Mouse (Mus musculus) kidney, embryonic 15.5 days (tissue): ENCODE measurements around the gene Iqcd. TPM values are rescaled to one million over a fixed set of nuclear protein-coding genes. Genes with fewer than 3 reads are reported as not detected.
A peak's percentile ranks its signal among the peaks of the same experiment; 100 is the strongest.

Experiments used
- ATAC-seq: fragments of 200-750 bp; cut with Nextera tagmentation; replicated peaks from 2 replicates; pipeline ENCODE4 v1.8.0; 2017; ENCODE audit warnings: moderate TSS enrichment; ENCODE audit not compliant: low FRiP score
- H3K27ac ChIP-seq: fragments of 300-500 bp; sonication (generic); 2 replicates; pipeline ENCODE4 v1.5.1; 2015; ENCODE audit warnings: mild to moderate bottlenecking, inconsistent platforms
- H3K27me3 ChIP-seq: fragments of 300-500 bp; sonication (generic); 2 replicates; pipeline ENCODE4 v1.6.1; 2015; ENCODE audit warnings: inconsistent platforms
- H3K36me3 ChIP-seq: fragments of 300-500 bp; sonication (generic); 2 replicates; pipeline ENCODE4 v1.6.1; 2015; ENCODE audit warnings: inconsistent platforms
- H3K4me1 ChIP-seq: fragments of 300-500 bp; sonication (generic); 2 replicates; pipeline ENCODE4 v1.6.1; 2015; ENCODE audit warnings: inconsistent platforms
- H3K4me2 ChIP-seq: fragments of 300-500 bp; sonication (generic); 2 replicates; pipeline ENCODE4 v1.6.1; 2015; ENCODE audit warnings: moderate library complexity, mild to moderate bottlenecking, inconsistent platforms
- H3K4me3 ChIP-seq: fragments of 300-500 bp; sonication (generic); replicated peaks from 2 replicates; pipeline ENCODE4 v1.5.1; 2015; ENCODE audit warnings: mild to moderate bottlenecking, inconsistent platforms
- H3K9ac ChIP-seq: fragments of 300-500 bp; sonication (generic); 2 replicates; pipeline ENCODE4 v1.6.1; 2015; ENCODE audit warnings: mild to moderate bottlenecking, inconsistent platforms
- H3K9me3 ChIP-seq: fragments of 300-500 bp; sonication (generic); replicated peaks from 2 replicates; pipeline ENCODE4 v1.6.1; 2016; ENCODE audit warnings: inconsistent platforms
- WGBS: fragments of 180-500 bp; shearing (Covaris S2); methylation state at CpG from one replicate; pipeline ENCODE4 v1.1.7; 2015; ENCODE audit warnings: mixed read lengths; 5-methylcytosine and 5-hydroxymethylcytosine counted together
- polyA plus RNA-seq: library from polyadenylated mRNA; unstranded; fragments of >200 nt; fragmentation: Nextera tagmentation; extraction: Ambion mirVana; gene quantifications from 2 replicates; pipeline ENCODE4 v1.2.1, GENCODE M21; 2015

Gene Iqcd
- polyA plus RNA-seq, 1 experiment from 2014 or later: 0.82 TPM

DNA sequence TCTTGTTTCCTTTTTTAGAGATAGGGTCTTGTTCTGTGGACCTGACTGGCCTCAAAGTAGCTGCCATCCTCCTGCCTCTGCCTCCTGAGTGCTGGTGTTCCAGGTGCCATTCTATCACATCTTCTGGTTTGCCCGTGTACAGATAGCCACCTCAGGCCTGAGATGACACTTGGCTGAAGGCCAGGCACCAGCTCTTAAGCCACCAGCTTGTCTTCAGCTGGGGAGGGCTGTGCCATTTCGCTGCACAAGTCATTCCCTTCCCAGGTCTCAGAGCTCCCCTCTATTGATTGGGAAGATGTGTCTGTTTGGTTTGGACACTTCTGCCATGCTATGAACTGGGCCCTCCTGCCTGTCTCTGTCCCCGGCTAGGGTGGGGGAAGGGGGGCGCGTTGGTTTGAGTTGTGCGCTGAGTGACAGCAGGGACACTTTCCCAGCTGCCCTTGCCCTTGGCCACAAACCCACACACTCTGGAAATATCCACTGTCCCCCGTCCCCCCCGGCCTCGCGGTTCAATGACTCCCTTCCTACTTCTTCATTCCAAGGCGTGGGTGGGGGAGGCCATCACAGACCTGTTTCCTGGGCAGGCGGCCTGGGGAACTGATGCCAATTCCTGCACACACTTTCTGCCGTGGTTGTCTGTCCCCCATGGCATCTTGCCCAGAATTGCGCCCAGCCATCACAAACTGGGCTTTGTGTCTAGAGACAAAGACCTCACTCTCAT lies 54.7 kb downstream of the Iqcd start:
- Histone ChIP-seq H3K27me3 (peaks cover 22% of the 10 kb centered on the region), H3K4me1 (peaks cover 16% of the 10 kb centered on the region), H3K4me2 (no peak overlapping the region), H3K4me3 (no peak overlapping the region), H3K27ac (no peak overlapping the region), H3K36me3 (no peaks in the 10 kb centered on the region), H3K9me3 (no peaks in the 10 kb centered on the region), H3K9ac (no peak overlapping the region)
- WGBS: 60% methylated on average over 14 of the region's 14 CpGs
- ATAC-seq: no peak

- Histone ChIP-seq H3K9ac (no peak overlapping the region), H3K4me1 (peaks cover 23% of the 10 kb centered on the region), H3K9me3 (no peaks in the 10 kb centered on the region), H3K36me3 (no peaks in the 10 kb centered on the region), H3K4me3 (no peak overlapping the region), H3K4me2 (no peak overlapping the region), H3K27ac (no peak overlapping the region), H3K27me3 (peaks cover 29% of the 10 kb centered on the region)
- WGBS: 69% methylated on average over 3 of the region's 3 CpGs
- no peak for ATAC-seq
Observed at GRCm38 (mm10) chr5:120644227-120644626, 55.4 kb downstream of the Iqcd start.

DNA sequence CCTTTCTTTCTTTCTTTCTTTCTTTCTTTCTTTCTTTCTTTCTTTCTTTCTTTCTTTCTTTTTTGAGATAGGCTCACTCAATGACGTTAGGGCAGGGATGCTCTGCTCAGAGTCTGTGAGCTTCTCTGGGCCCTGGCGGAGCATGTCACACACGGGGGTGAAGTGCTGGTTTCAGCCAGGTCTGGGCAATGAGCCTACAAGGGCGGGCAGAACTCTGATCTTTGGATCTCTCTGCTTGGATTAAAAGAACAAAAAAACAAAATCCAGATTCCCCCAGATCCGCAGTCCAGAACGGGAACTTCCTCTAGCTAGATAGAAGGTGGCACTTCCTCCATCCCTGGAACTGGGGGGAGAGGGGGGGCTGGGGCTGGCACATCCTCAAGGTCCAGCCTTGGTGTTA lies 57.0 kb downstream of the Iqcd start:
- no peaks in the 10 kb centered on the region for H3K36me3 ChIP-seq
- no peak overlapping the region for H3K9ac ChIP-seq
- whole genome bisulfite sequencing: 59% methylated on average over 6 of the region's 6 CpGs
- H3K4me1 ChIP-seq: peaks cover 28% of the 10 kb centered on the region
- no peaks in the 10 kb centered on the region for H3K9me3 ChIP-seq
- ATAC-seq: no peak
- no peak overlapping the region for H3K4me3 ChIP-seq
- H3K27me3 ChIP-seq: peaks cover 45% of the 10 kb centered on the region
- no peak overlapping the region for H3K4me2 ChIP-seq
- H3K27ac ChIP-seq: no peak overlapping the region

- Histone ChIP-seq H3K4me3 (no peak overlapping the region), H3K36me3 (no peaks in the 10 kb centered on the region), H3K9me3 (no peaks in the 10 kb centered on the region), H3K9ac (no peak overlapping the region), H3K4me2 (no peak overlapping the region), H3K27ac (no peak overlapping the region), H3K27me3 (peaks cover 56% of the 10 kb centered on the region), H3K4me1 (peaks cover 28% of the 10 kb centered on the region)
- no peak for ATAC-seq
- 61% methylated on average over 4 of the region's 4 CpGs for WGBS
Observed at GRCm38 (mm10) chr5:120647361-120647760, 58.5 kb downstream of the Iqcd start.

GRCm38 (mm10) chr5:120647814-120648491 lies 59.1 kb downstream of the Iqcd start:
- H3K4me2 ChIP-seq: peak overlapping the region; percentile 61
- no peaks in the 10 kb centered on the region for H3K9me3 ChIP-seq
- H3K4me3 ChIP-seq: peak overlapping the region; percentile 34; the same call in 1 of the 2 replicates
- 23% methylated on average over 12 of the region's 12 CpGs for WGBS
- H3K27me3 ChIP-seq: peaks cover 62% of the 10 kb centered on the region
- H3K36me3 ChIP-seq: no peaks in the 10 kb centered on the region
- peaks cover 28% of the 10 kb centered on the region for H3K4me1 ChIP-seq
- H3K27ac ChIP-seq: no peak overlapping the region
- no peak overlapping the region for H3K9ac ChIP-seq
- no peak for ATAC-seq

DNA sequence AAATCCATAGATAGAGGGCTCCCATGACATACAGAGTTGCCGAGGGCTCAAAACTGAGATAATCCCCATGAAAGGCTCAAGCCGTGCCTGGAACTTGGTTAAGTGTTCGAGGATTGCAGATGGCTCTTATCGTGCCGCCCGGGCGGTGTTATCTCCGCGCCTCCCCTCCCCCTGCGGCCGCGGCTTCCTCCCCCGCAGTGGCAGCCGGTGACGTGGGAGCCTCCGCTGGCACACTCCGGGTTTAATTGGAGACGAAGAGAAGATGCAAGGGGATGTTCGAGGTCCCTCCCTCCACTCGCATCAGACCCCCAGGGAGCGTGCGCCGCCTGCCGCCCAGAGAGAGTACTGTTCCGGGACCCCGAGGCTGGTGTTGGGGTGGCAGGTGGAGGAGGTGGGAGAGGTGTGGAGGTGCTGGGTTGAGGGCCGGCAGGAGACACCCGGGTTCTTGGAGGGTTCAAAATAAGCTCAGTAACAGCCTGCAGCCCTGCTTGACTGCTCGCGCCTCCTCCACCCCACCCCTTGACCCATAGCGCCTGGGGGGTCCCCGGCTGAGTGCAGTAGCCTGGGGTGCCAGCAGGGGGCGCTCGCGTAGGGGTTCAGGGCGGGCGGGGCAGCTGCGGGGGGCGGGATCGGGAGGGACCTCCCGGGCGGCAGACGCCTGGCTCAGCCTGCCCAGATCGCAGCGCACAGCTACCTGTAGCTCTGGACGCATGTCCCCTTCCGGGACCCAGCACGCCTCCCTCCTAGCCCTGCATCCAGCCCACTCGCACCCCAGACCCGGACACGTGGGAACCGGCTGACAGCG lies 60.0 kb downstream of the Iqcd start, which contains the start of gene Rasal1:
Rasal1 (plus strand) TSS at position 244 of the 805 bp plus-strand sequence.
- peaks cover 24% of the 10 kb centered on the region for H3K4me1 ChIP-seq
- H3K36me3 ChIP-seq: no peaks in the 10 kb centered on the region
- WGBS: under 1% methylated on average over 51 of the region's 53 CpGs
- H3K4me3 ChIP-seq: peak within 1 kb of the TSS; percentile 34
- H3K9ac ChIP-seq: peak within 1 kb of the TSS; percentile 33; the same call in 1 of the 2 replicates
- peak; percentile 65 for ATAC-seq
- no peaks in the 10 kb centered on the region for H3K9me3 ChIP-seq
- H3K27ac ChIP-seq: no peak within 1 kb of the TSS
- H3K27me3 ChIP-seq: peaks cover 62% of the 10 kb centered on the region
- H3K4me2 ChIP-seq: peak within 1 kb of the TSS; percentile 61

DNA sequence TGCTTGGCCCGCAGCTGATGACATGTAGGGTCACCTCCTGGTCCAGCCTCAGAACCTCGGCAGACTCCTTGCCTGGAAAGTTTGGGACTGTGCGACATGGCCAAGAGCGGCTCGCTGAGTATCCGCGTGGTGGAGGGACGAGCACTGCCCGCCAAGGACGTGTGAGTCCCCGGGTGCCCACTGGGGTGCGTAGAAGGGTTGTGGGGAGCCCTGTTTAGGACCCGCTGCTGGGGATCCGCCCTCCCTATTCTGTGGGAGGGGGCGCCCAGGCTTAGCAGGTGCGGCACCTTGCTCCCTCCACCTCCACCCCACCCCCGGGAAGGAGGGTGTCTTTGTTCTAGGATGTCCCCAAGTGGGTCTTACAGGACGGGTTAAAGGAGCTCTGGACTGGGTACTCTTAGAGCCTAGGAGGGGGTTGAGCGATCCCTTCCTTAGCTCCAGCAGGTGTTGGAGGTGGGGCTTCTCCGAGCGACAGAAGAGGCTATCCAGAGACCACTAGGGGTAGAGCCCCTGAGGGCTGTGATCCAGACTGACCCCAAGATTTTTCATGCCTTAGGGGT lies 60.6 kb downstream of the Iqcd start:
- Histone ChIP-seq H3K4me3 (peak overlapping the region; percentile 34), H3K27ac (no peak overlapping the region), H3K9ac (peak overlapping the region; percentile 33; the same call in 1 of the 2 replicates), H3K9me3 (no peaks in the 10 kb centered on the region), H3K36me3 (no peaks in the 10 kb centered on the region), H3K4me2 (peak overlapping the region; percentile 61), H3K27me3 (peaks cover 62% of the 10 kb centered on the region), H3K4me1 (peaks cover 20% of the 10 kb centered on the region)
- 3% methylated on average over 21 of the region's 21 CpGs for WGBS
- ATAC-seq: peak; percentile 61

- Histone ChIP-seq H3K27ac (no peak overlapping the region), H3K36me3 (no peaks in the 10 kb centered on the region), H3K4me2 (no peak overlapping the region), H3K27me3 (peaks cover 62% of the 10 kb centered on the region), H3K4me1 (peaks cover 20% of the 10 kb centered on the region), H3K4me3 (no peak overlapping the region), H3K9me3 (no peaks in the 10 kb centered on the region), H3K9ac (no peak overlapping the region)
- no peak for ATAC-seq
- 23% methylated on average over 13 of the region's 13 CpGs for WGBS
Observed at GRCm38 (mm10) chr5:120649938-120650337, 61.1 kb downstream of the Iqcd start.

DNA sequence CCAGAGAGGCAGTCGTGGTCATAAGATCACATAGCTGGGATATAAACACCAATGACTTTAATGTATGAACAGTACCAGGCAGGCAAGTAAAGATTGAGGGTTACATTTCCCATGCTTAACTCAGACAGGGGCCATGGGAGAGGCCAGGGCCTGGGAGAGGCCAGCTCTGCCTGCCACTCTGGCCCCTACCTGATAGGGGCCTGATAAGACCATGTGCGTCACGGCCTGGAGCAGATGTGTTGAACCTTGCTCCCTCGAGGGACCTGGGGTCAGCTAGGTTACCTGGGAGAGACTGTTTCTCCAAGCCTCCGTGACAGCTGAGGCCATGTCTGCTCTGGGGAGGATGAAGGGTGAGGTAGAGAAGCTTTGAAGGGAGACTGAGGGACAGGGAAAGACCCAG lies 62.4 kb downstream of the Iqcd start:
- no peak for ATAC-seq
- 56% methylated on average over 5 of the region's 5 CpGs for WGBS

GRCm38 (mm10) chr5:120652915-120653701 lies 64.3 kb downstream of the Iqcd start:
- Histone ChIP-seq H3K9ac (no peak overlapping the region), H3K4me2 (no peak overlapping the region), H3K36me3 (no peaks in the 10 kb centered on the region), H3K27ac (no peak overlapping the region), H3K4me3 (no peak overlapping the region), H3K4me1 (peaks cover 16% of the 10 kb centered on the region), H3K9me3 (no peaks in the 10 kb centered on the region), H3K27me3 (peaks cover 55% of the 10 kb centered on the region)
- ATAC-seq: no peak
- 80% methylated on average over 28 of the region's 28 CpGs for WGBS

More for the DNA sequence above, 62.4 kb downstream of the Iqcd start:
- Histone ChIP-seq H3K27me3 (peaks cover 61% of the 10 kb centered on the region), H3K27ac (no peak overlapping the region), H3K36me3 (no peaks in the 10 kb centered on the region), H3K4me2 (no peak overlapping the region), H3K4me3 (no peak overlapping the region), H3K9me3 (no peaks in the 10 kb centered on the region), H3K9ac (no peak overlapping the region), H3K4me1 (peaks cover 20% of the 10 kb centered on the region)

GRCm38 (mm10) chr5:120653873-120654272 lies 65.1 kb downstream of the Iqcd start:
- H3K27me3 ChIP-seq: peaks cover 50% of the 10 kb centered on the region
- no peaks in the 10 kb centered on the region for H3K9me3 ChIP-seq
- no peaks in the 10 kb centered on the region for H3K36me3 ChIP-seq
- H3K4me1 ChIP-seq: peaks cover 8% of the 10 kb centered on the region
- WGBS: 85% methylated on average over 2 of the region's 2 CpGs
- H3K27ac ChIP-seq: no peak overlapping the region
- no peak overlapping the region for H3K4me3 ChIP-seq
- ATAC-seq: no peak
- H3K9ac ChIP-seq: no peak overlapping the region
- no peak overlapping the region for H3K4me2 ChIP-seq
